Mouse (Mus musculus): Measurements from ENCODE around the gene Max. TPM values are rescaled to one million over a fixed set of nuclear protein-coding genes. Genes with fewer than 3 reads are reported as not detected.

The Max gene
- total RNA-seq, 2 experiments from 2014 or later, result 38.6 to 69.4 TPM

GRCm38 (mm10) chr12:76961052-76961931 lies 709 bp downstream of the Max start:
- ATAC-seq (replicated peaks; ENCODE audit: low FRiP score, poor library complexity, severe bottlenecking), result peak; percentile 3; the same call in 1 of the 2 replicates

- ATAC-seq (replicated peaks; ENCODE audit: low FRiP score, poor library complexity, severe bottlenecking), result peak; percentile 26; the same call in 1 of the 2 replicates
Observed at GRCm38 (mm10) chr12:76957688-76958087, 4.3 kb downstream of the Max start.

- no peak for ATAC-seq (replicated peaks; ENCODE audit: low FRiP score, poor library complexity, severe bottlenecking)
Observed at GRCm38 (mm10) chr12:76954698-76955423, 7.1 kb downstream of the Max start.

GRCm38 (mm10) chr12:76953750-76954363 lies 8.1 kb downstream of the Max start:
- ATAC-seq (replicated peaks; ENCODE audit: low FRiP score, poor library complexity, severe bottlenecking), result no peak

- ATAC-seq (replicated peaks; ENCODE audit: low FRiP score, poor library complexity, severe bottlenecking), result no peak
Observed at GRCm38 (mm10) chr12:76950330-76950729, 11.7 kb downstream of the Max start.

- ATAC-seq (replicated peaks; ENCODE audit: low FRiP score, poor library complexity, severe bottlenecking), result no peak
Observed at GRCm38 (mm10) chr12:76948781-76949180, 13.2 kb downstream of the Max start.

- no peak for ATAC-seq (replicated peaks; ENCODE audit: low FRiP score, poor library complexity, severe bottlenecking)
Observed at GRCm38 (mm10) chr12:76948185-76948584, 13.8 kb downstream of the Max start.

GRCm38 (mm10) chr12:76947487-76947886 lies 14.5 kb downstream of the Max start:
- peak; percentile 64 for ATAC-seq (replicated peaks; ENCODE audit: low FRiP score, poor library complexity, severe bottlenecking)

DNA sequence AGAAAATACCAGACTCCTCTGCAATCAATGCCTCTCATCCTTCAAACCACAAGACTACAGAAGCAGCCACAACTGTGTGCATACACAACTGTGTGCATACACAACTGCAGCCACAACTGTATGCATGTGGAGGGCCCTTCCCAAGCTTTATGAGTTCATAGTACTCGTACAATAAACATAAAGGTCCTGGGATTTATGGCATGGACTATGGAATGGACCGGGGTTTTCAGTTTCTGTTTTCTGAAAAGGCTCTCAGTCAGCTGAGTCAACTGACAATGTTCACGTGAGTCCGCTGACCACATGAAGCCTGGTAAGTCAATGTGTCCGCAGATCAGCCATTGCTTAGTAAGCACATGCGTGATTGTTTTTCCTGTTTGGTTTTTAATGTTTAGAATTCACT lies 18.5 kb downstream of the Max start:
- ATAC-seq (replicated peaks; ENCODE audit: low FRiP score, poor library complexity, severe bottlenecking), result no peak

DNA sequence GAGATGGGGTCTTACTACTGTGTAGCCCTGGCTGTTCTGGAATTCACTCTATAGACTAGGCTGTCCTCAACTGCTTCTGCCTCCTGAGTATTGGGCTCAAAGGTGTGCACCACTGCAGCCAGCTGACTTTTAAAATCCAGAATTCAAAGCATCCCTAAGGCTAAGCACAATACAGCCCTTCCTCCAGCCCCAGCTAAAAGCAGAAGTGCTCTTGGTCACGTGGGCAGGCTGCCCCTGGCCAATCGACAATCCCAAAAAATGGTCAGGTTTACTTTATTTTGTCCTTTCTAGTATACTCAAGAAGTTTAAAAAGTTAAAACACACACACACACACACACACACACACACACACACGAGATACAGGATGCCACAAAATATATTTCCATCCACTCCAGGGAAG lies 19.0 kb downstream of the Max start:
- ATAC-seq (replicated peaks; ENCODE audit: low FRiP score, poor library complexity, severe bottlenecking), result no peak

GRCm38 (mm10) chr12:76942476-76942875 lies 19.5 kb downstream of the Max start:
- no peak for ATAC-seq (replicated peaks; ENCODE audit: low FRiP score, poor library complexity, severe bottlenecking)

DNA sequence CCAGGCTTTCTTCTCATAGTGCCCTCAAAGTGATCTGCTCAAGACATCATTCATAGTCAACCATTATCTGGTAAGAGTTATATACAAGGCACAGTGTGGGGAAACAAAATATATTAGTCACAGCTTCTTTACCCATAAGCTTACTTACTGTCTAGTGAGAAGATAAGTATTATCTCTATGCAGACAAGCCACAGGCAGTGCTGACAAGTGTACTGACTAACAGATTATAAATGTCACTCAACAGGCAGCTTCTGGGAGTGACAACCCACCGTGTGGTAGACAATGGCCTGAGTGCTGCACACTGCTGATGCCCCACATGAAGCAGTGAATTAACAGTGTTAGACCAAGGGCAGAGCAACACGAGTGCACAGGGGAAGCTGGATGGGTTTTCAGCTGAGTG lies 20.5 kb downstream of the Max start:
- peak; percentile 75 for ATAC-seq (replicated peaks; ENCODE audit: low FRiP score, poor library complexity, severe bottlenecking)

DNA sequence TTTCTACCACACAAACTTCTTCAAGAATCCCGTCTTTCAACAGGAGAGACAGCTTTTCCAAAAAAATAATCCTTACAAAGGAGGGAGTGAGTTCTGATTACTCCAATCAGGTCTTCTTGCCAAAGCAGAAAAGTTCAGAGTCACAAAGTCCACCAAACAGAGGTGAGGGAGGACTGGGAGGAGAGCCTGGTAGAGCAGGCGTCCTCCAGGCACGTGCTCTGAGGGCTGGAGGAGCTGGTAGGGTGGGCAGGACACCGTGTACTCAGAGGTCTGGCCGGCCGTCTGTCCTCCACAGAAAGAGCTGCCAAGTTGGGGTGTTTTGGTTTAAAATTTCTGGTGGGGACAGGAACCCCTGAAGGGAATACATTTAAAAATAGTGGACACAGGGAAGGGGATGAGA lies 24.0 kb downstream of the Max start:
- ATAC-seq (replicated peaks; ENCODE audit: low FRiP score, poor library complexity, severe bottlenecking), result no peak

- ATAC-seq (replicated peaks; ENCODE audit: low FRiP score, poor library complexity, severe bottlenecking), result no peak
Observed at GRCm38 (mm10) chr12:76936211-76936610, 25.8 kb downstream of the Max start.

GRCm38 (mm10) chr12:76934438-76934837 lies 27.6 kb downstream of the Max start:
- no peak for ATAC-seq (replicated peaks; ENCODE audit: low FRiP score, poor library complexity, severe bottlenecking)

DNA sequence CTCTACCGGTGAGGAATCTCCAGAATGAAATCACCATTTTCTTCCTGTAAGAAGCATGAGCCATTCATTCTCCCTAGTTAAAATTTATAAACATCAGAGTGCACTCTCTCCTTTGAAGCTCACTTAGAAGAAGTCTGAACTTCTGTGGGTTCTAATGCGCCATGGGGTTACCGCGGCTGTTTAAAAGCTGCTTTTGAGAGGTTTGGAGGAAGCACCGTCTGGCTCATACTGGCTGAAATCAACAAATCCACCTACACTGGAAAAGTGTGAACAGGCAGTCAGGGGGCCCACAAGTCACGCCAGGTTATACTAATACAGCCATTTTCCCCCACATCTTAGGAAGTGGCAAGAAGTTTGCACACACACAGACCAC lies 29.3 kb downstream of the Max start:
- no peak for ATAC-seq (replicated peaks; ENCODE audit: low FRiP score, poor library complexity, severe bottlenecking)

DNA sequence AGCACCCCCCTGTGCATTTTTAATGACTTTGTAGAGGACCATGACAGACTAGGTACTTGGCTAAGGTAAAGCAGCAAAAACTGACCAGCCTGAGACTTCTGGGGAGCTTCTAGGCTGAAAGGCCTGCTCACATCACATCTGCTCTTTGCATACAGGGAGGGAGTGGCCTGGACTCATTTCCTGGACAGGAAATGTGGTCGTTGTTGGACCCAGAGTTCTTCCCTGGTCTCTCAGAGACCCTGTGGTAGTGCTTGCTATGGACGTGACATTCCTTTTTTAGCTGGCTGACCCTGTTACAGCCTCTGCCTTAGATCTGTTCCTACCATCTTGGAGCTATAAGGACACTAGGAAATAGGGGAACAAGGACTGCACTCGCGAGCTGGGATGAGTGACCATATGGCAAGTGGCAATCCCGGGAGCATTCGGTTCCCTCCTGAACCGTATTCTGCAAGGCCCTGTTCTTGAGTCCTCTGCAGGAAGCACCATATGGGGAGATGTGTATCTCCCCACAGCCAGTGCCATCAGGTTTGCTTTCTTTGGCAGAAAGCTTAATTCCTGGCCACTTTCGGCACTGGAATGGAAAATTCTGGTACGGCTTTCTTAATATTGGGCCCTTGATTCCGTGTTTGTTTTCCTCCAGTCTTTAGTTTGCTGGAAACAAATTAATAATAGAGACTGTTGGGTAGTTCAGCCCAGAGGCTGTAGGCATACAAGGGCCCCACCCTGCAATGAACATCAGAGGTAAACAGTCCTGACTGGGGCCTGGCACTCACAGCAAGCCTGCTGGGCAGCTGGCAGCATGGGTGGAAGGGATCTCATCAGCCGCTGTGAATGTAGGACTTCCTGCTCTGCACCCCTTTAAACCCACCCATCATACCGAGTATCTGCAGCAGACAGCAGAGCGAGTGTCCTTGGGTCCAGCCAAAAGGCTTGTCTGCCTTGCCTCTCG lies 30.0 kb downstream of the Max start:
- ATAC-seq (replicated peaks; ENCODE audit: low FRiP score, poor library complexity, severe bottlenecking), result no peak

GRCm38 (mm10) chr12:76930177-76930576 lies 31.8 kb downstream of the Max start:
- peak; percentile 82 for ATAC-seq (replicated peaks; ENCODE audit: low FRiP score, poor library complexity, severe bottlenecking)

DNA sequence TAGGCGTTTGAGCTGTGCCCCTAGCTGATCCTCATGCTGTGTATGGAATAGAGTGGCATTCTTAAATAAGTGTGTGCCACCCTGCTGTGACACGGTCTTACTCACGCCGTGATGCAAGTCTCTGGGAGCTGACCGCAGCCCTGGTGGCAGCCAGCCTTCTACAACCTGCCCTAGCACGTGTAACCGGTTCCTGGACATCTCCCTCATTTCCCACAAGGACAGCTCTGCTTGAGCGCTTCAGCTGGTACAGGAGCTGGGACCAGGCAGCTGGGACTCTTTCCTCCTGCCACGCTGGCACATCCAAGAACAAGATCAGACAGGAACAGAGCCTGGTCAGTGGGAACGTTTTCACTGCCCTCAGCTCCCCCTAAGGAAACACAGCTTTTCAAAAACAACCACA lies 34.5 kb downstream of the Max start:
- ATAC-seq (replicated peaks; ENCODE audit: low FRiP score, poor library complexity, severe bottlenecking), result no peak

DNA sequence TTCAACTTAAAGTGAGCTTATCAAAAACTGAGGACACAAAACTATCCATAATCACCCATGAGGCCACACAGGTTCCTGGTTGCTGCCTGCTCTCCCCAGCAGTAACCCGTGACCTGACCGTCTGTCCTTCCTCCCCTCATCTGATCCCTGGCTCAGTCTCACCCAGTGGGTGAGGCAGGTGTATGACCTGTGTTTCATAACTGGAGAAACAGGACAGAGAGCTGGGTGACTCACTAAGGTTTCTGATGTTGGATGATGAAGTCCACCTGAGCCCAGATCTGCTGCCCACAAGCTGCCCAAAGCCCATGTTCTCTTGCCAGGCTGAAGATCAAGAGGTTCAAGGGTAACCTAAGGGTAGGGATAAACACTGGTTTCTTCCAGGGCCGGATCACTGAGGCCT lies 35.0 kb downstream of the Max start:
- no peak for ATAC-seq (replicated peaks; ENCODE audit: low FRiP score, poor library complexity, severe bottlenecking)
